Mouse (Mus musculus): ENCODE measurements around the gene Smtn. TPM values are rescaled to one million over a fixed set of nuclear protein-coding genes. Genes with fewer than 3 reads are reported as not detected.

Gene Smtn
- total RNA-seq (2021) = 10 to 100 TPM; 11.5 to 16.1 TPM
- long read RNA-seq, experiment 1, partial matches to known transcripts = 7 of 13 reads
- long read RNA-seq, experiment 1, other reads (novel, unspliced or antisense) = 3 of 13 reads
- long read RNA-seq, experiment 2, partial matches to known transcripts = 3 of 13 reads
- long read RNA-seq, experiment 2, other reads (novel, unspliced or antisense) = 5 of 13 reads

DNA sequence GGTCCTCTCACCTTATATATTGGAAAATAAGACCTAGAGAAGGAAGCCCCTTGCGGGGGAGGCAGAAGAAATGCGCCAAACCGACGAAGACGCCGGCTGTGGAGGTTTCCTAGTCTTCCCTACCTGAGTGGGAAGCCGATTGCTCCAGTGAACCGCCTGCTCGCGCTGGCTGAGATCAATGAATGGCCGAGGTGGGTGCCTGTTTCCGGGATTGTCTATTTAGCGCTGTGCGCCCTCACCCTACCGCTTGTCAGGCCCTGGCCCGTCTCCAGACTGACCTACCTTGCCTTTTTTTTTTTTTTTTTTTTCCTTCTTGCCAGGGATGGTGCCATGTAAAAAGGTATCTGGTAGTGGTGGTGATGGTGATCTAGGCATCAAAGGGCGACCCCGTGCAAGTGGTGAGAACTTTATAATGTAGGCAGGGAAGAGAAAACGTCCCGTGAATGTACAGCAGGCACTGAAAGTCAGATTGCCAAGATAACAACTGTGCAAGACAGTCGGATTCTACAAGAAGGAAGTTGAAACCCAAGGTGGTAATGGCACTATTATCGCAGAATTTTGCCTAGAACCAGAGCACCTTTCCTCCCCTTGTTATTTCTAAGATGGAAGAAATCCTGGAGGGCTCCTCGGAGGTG is at the start of gene Smtn:
Smtn (minus strand) TSS at position 162 of the 635 bp plus-strand sequence.
- DNase-seq (ENCODE audit: low spot score in 2 of 2) = no peak

- DNase-seq (ENCODE audit: low spot score in 2 of 2) = no peak
Measured at GRCm38 (mm10) chr11:3588036-3588672, 47.7 kb upstream of the Smtn start.

DNA sequence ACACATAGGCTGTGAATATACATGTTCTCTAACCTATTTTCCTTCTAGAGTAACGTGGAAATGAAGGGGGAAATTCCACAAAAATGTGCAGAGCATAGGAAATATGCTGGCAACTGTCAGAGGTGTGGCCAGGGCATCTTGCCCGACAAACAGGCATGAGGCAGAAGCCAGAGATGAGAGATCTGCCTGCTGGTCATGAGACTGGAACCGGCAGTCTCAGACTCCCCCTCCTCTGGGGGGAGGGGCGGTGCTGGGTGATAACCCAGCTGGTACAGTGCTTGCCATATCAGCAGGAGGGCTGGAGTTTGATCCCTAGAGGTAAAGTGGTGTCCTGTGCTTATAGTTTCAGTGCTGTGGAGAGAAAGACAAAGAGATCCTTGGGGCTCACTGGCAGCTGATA is 46.9 kb upstream of the Smtn start:
- DNase-seq (ENCODE audit: low spot score in 2 of 2) = peak in 1 of 2 experiments; percentile 5

DNA sequence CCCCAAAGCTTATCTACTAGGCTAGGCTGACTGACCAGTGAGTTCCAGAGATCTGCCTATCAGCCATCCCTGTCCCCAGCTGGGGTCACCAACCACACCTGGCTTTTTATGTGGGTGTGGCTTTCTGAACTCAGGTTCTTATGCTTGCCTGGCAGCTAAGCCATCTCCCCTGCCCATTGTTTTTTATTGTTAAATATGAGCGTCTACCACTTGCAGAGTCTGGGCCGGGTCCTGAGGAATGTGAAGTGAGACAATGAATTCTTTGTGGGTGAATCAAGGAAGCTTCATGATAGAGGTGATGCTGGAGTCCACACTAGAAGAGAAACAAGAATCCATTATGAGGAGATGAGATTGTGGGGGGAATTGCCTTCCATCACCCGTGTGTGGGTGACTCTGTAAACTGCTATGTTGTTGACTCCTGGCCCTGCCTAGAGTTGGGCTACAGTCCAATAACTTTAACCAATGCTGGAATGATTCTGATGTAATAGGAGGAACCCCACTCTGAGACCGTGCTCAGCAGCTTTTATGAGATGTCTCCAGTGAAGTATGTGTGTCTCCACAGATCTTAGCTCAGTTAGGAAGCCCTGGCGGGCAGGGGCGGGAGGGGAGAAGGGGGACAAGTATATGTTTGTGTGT is 45.7 kb upstream of the Smtn start:
- no peak for DNase-seq (ENCODE audit: low spot score in 2 of 2)

DNA sequence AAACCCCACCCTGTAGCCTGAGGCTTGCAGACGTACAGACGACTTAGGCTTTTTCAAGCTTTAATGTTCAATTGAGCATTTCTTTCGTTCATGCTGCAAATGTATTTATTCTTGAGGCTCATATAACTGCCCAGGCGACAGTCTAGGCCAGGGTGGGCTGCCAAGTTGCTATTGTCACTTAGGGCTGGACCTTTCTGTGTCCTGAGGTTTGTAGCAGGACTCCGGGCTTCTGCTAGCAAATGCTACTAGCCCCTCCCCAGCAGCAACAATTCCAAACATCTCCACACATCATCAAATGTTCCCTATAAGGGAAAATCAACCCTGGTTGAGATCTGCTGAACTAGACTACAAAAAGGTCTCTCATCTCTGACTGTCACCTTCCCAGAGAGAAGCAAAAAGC is 42.7 kb upstream of the Smtn start:
- no peak for DNase-seq (ENCODE audit: low spot score in 2 of 2)

- no peak for DNase-seq (ENCODE audit: low spot score in 2 of 2)
Measured at GRCm38 (mm10) chr11:3581908-3582307, 41.5 kb upstream of the Smtn start.

- no peak for DNase-seq (ENCODE audit: low spot score in 2 of 2)
Measured at GRCm38 (mm10) chr11:3580306-3581084, 40.1 kb upstream of the Smtn start.

- DNase-seq (ENCODE audit: low spot score in 2 of 2) = no peak
Measured at GRCm38 (mm10) chr11:3578050-3578725, 37.8 kb upstream of the Smtn start.

GRCm38 (mm10) chr11:3575238-3575637 is 34.8 kb upstream of the Smtn start:
- DNase-seq (ENCODE audit: low spot score in 2 of 2) = no peak

DNA sequence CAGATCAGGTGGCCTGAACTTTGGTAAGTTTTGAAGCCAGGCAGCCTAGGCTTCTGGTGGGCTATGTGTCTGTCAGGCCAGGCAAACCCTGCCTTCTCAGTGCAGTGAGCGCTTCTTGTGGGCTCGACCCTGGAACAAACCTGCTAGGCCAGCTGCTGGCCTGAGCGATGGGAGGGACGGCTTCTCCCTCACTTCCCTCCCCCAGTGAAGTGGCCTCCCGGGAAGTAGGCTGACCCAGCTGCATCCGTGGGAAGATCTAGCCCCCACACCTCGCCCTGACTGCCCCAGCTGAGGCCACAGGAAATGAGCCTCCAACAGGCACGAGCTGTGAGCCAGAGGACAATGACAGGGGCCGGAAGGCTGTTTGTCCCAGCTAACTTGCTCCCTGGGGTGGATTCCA is 32.7 kb upstream of the Smtn start:
- no peak for DNase-seq (ENCODE audit: low spot score in 2 of 2)

DNA sequence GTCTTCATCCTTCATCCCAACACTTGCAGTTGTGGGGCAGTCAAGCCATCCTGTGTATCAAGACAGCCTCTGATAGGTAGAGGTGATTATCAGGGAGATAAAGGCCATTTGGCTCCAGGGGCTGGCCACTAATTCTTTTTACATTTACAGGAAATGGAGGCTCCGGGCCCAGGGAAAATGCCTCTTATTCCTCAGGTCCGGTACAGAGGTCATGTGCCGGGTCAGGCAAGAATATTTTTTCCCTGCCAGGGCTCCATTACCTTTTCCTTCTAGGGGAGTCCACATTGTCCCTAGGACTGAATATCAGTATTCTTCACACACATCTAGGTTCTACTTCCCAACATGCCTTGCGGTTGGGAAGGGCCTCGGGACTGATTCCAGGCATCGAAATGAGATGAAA is 31.8 kb upstream of the Smtn start:
- DNase-seq (ENCODE audit: low spot score in 2 of 2) = no peak

GRCm38 (mm10) chr11:3570321-3570720 is 29.9 kb upstream of the Smtn start:
- DNase-seq (ENCODE audit: low spot score in 2 of 2) = no peak

DNA sequence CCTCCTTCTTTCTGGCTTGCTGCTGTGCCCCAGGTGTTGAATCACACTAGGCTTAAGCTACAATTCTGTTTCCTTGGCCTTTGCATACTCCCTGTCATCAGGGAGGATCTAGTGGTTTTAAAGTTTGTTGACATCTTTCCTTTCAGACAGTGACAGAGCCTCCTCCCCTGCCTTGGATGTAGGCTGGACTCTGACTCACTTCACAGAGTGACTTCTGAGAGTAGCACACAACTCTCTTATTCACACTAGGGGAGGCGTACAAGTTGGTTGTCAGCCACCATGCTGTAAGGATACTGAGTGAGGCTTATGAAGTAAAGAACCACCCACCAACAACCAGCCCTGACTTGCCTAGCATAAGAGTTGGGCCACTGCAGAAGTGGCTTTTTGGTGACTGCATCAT is 27.5 kb upstream of the Smtn start:
- no peak for DNase-seq (ENCODE audit: low spot score in 2 of 2)

DNA sequence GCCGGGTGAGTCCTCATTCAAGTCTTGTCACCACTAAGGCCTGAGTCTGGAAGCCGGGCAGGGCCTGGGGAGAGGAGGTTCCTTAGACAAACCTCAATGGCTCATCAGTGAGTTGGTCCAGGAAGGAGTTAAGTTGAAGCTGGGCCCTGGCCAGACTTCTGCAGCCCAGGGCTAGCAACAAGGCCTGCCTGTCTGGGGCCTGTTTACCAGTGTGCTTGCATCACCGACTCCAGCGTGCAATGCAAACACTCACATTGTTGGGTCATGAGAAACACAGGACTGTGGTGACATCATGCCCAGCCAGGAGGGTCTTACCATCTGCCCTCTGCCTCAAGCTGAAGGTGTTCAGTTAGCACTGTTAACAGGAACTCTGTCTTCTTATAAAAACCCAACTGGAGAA is 25.6 kb upstream of the Smtn start:
- no peak for DNase-seq (ENCODE audit: low spot score in 2 of 2)

DNA sequence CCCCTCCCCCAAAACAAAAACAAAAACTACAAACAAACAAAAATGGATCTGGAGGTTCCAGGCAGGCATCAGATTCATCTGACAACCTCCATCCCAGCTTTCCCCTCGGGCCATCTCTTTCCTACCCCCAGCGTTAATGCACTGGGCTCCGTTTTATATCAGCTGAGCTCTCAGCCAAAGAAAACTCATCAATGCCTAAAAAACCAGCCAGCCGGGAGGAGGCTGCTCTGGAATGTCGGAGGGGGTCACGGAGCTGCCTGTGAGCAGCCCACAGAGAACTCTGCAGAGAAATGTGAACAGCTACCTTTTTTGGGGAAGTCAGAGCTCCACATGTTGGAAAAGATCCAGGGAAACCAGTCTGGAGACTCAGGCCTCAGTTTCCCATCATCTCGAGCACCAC is 24.0 kb upstream of the Smtn start:
- no peak for DNase-seq (ENCODE audit: low spot score in 2 of 2)

- DNase-seq (ENCODE audit: low spot score in 2 of 2) = no peak
Measured at GRCm38 (mm10) chr11:3563853-3564252, 23.4 kb upstream of the Smtn start.

DNA sequence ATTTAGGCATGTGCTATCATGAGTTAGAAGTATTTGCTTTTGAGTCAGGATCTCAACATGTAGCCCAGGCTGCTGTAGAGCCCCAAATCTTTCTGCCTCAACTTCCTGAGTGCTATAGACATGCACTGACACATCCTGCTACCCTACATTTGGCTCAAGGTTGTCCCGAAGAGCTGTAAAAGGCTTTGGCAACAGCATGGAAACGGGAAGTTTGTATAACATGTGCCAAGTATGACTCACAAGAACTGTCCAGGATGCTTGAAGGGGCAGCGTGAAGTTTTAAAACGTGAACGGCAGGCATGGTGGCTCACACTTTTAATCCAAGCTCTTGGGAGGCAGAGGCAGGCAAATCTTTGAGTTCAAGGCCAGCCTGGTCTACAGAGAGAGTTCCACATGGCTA is 19.8 kb upstream of the Smtn start:
- DNase-seq (ENCODE audit: low spot score in 2 of 2) = no peak

GRCm38 (mm10) chr11:3557852-3558251 is 17.4 kb upstream of the Smtn start:
- no peak for DNase-seq (ENCODE audit: low spot score in 2 of 2)

DNA sequence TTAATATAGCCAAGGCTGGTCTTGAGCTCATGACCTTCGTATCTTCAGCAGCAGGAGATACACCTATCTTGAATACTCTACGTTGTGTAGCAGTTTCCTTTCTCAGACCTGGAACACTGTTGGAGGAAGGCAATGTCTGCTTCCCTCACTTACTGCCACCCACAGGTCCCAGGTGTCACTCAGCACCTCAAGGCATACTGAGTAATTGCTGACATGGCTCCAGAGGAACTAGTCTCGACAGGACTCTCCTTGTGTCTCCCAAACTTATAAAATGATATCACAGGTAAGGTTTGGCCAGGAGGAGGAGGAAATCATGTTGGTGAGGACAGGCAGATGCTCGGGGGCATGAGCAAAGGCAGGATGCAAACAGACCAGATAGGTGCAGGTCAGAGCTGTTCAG is 14.6 kb upstream of the Smtn start:
- no peak for DNase-seq (ENCODE audit: low spot score in 2 of 2)

- DNase-seq (ENCODE audit: low spot score in 2 of 2) = no peak
Measured at GRCm38 (mm10) chr11:3549791-3550190, 9.4 kb upstream of the Smtn start.

Measured in layer of hippocampus, postnatal 14 days (tissue).